In the genomic region with DNA sequence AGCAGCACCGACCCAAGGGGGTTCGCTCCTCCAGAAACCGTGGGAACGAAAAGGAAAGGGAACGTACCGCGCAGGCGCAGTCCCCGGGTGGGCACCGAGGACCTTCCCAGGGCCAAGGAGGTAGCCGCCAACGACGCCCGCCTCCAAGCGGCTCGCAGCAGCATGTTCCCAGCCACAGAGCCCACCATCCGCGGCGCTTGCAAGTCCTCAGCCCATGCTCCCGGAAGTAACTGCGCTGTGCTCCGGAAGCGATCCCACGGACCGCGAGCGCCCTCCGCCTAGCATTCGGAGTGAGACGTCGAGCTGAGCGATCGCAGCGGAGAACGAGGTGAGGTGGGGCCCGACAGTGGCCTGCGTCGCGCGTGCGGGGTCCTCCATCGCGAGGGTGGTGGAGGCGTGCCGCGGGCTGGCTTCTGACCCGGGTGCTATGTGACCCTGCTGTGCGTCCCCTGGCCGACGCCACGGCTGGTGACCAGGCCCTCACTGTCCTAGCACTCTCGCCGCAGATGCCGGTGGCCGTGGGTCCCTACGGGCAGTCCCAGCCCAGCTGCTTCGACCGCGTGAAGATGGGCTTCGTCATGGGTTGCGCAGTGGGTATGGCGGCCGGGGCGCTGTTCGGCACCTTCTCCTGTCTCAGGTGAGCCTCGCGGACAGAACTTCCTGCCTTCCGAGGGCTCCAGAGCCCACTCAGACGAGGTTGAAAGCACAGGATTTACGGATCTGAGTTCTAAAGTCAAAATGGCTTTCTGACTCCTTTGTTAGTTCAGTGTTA, we compare ENCODE assay signal across 7 mouse cellular contexts. TPM values are rescaled to one million over a fixed set of nuclear protein-coding genes. Genes with fewer than 3 reads are reported as not detected.
DNase-seq lines count a peak whose midpoint lies in the region; ATAC-seq and TF ChIP-seq lines count a peak whose summit lies in the region.

A gene (plus strand): TSS at position 87 of the 772 bp plus-strand sequence.
A gene (minus strand): TSS at position 234 of the 772 bp plus-strand sequence.

- peak; percentile 85 for DNase-seq in adrenal gland, adult 8-10 months
- peak; percentile 95 for DNase-seq in embryo, embryonic 9.5 days (ENCODE audit: extremely low spot score)
- no peak for DNase-seq in gonadal fat pad, adult 2 months (ENCODE audit: low read depth)
- DNase-seq in left cerebral cortex, postnatal 4 days: peak; percentile 98

- H3K27me3 ChIP-seq in intestine, postnatal 0 days (replicated peaks; ENCODE audit: control insufficient read depth, insufficient read depth, low read length): no peaks in the 10 kb centered on the region
- no peaks in the 10 kb centered on the region for H3K27me3 ChIP-seq in midbrain, embryonic 12.5 days
- H3K27me3 ChIP-seq in small intestine, adult 2 months (ENCODE audit: control insufficient read depth, insufficient read depth, low read length): no peaks in the 10 kb centered on the region

- peak within 1 kb of the TSS; percentile 73 for H3K4me3 ChIP-seq in intestine, postnatal 0 days (ENCODE audit: low read depth, low read length)
- peak within 1 kb of the TSS; percentile 78 for H3K4me3 ChIP-seq in midbrain, embryonic 12.5 days
- H3K4me3 ChIP-seq in small intestine, adult 2 months (ENCODE audit: low read depth, low read length): peak within 1 kb of the TSS; percentile 77

- peaks cover 38% of the 10 kb centered on the region for H3K36me3 ChIP-seq in intestine, postnatal 0 days (ENCODE audit: control insufficient read depth, insufficient read depth)
- H3K36me3 ChIP-seq in midbrain, embryonic 12.5 days: peaks cover 31% of the 10 kb centered on the region
- H3K36me3 ChIP-seq in small intestine, adult 2 months (ENCODE audit: control insufficient read depth, insufficient read depth, low read length): peaks cover 27% of the 10 kb centered on the region

- peak within 1 kb of the TSS; percentile 93 for H3K27ac ChIP-seq in intestine, postnatal 0 days (ENCODE audit: low read depth, low read length)
- peak within 1 kb of the TSS; percentile 95 for H3K27ac ChIP-seq in midbrain, embryonic 12.5 days (replicated peaks)
- peak within 1 kb of the TSS; percentile 67 for H3K27ac ChIP-seq in small intestine, adult 2 months (ENCODE audit: insufficient read depth, low read depth, low read length)

- peak; percentile 85 for ATAC-seq in intestine, postnatal 0 days
- ATAC-seq in midbrain, embryonic 12.5 days (ENCODE audit: low FRiP score, low read depth): peak; percentile 97

- H3K9ac ChIP-seq in intestine, postnatal 0 days (ENCODE audit: low read depth, low read length): peak within 1 kb of the TSS; percentile 78
- peak within 1 kb of the TSS; percentile 81 for H3K9ac ChIP-seq in midbrain, embryonic 12.5 days (replicated peaks)

- peak; percentile 80 for TF ChIP-seq CTCF in intestine, postnatal 0 days (IDR thresholded peaks at IDR 0.05; ENCODE audit: low read depth)
- no peak for TF ChIP-seq CTCF in small intestine, adult 2 months (IDR thresholded peaks at IDR 0.05; ENCODE audit: extremely low read depth, insufficient read length, insufficient replicate concordance, low read depth, low read length)

- H3K9me3 ChIP-seq in intestine, postnatal 0 days (ENCODE audit: control insufficient read depth): no peaks in the 10 kb centered on the region
- H3K9me3 ChIP-seq in midbrain, embryonic 12.5 days: no peaks in the 10 kb centered on the region

- intact Hi-C loops in left cerebral cortex, postnatal 4 days (cut with DNase I): no loop called here

- H3K4me2 ChIP-seq in intestine, postnatal 0 days (replicated peaks; ENCODE audit: low read depth): peak within 1 kb of the TSS; percentile 86
- H3K4me2 ChIP-seq in midbrain, embryonic 12.5 days (replicated peaks): peak within 1 kb of the TSS; percentile 54

- no peaks in the 10 kb centered on the region; the same call in 1 of the 2 replicates for H3K4me1 ChIP-seq in intestine, postnatal 0 days (replicated peaks; ENCODE audit: control insufficient read depth, insufficient read depth, low read length)
- peaks cover 13% of the 10 kb centered on the region for H3K4me1 ChIP-seq in midbrain, embryonic 12.5 days
- no peaks in the 10 kb centered on the region for H3K4me1 ChIP-seq in small intestine, adult 2 months (ENCODE audit: control insufficient read depth, insufficient read depth, insufficient read length, low read length)

- no peak; the same call in 1 of the 2 replicates for TF ChIP-seq POLR2A in small intestine, adult 2 months (IDR thresholded peaks at IDR 0.05; ENCODE audit: low read depth, low read length)

- 0% methylated on average over 66 of the region's 70 CpGs for WGBS in intestine, postnatal 0 days
- under 1% methylated on average over 69 of the region's 70 CpGs for WGBS in midbrain, embryonic 12.5 days
- WGBS in small intestine, adult 2 months: under 1% methylated on average over 70 of the region's 70 CpGs

RNA-seq across cellular contexts. Expression of the first gene that starts in this region (rescaled TPM):
- 100 to 1,000 TPM; 238 to 388 (median 304) TPM for total RNA-seq in adrenal gland, adult 8-10 months (2022)
- 316 and 387 TPM in 2 replicates for polyA plus RNA-seq in gonadal fat pad, adult 2 months (2012; rRNA removed)
- polyA plus RNA-seq in intestine, postnatal 0 days (2015; fragmentation: Nextera tagmentation; extraction: Ambion mirVana): 424 and 433 TPM in 2 replicates
- total RNA-seq in left cerebral cortex, postnatal 4 days (2021): 100 to 1,000 TPM; 223 to 225 TPM
- 422 and 434 TPM in 2 replicates for polyA plus RNA-seq in midbrain, embryonic 12.5 days (2016; fragmentation: Nextera tagmentation; extraction: Ambion mirVana)
- polyA plus RNA-seq in small intestine, adult 2 months (2012; rRNA removed): 162 and 200 TPM in 2 replicates

RNA-seq across cellular contexts. Expression of the second gene that starts in this region (rescaled TPM):
- total RNA-seq in adrenal gland, adult 8-10 months (2022): 100 to 1,000 TPM in 2 of 4 experiments, 10 to 100 TPM in 2; 93.4 to 102 (median 100) TPM
- polyA plus RNA-seq in gonadal fat pad, adult 2 months (2012; rRNA removed): 47.1 and 54.8 TPM in 2 replicates
- 41.1 and 44.8 TPM in 2 replicates for polyA plus RNA-seq in intestine, postnatal 0 days (2015; fragmentation: Nextera tagmentation; extraction: Ambion mirVana)
- total RNA-seq in left cerebral cortex, postnatal 4 days (2021): 10 to 100 TPM; 25.4 to 26.6 TPM
- polyA plus RNA-seq in midbrain, embryonic 12.5 days (2016; fragmentation: Nextera tagmentation; extraction: Ambion mirVana): 32.1 and 32.7 TPM in 2 replicates
- polyA plus RNA-seq in small intestine, adult 2 months (2012; rRNA removed): 32.2 and 40.3 TPM in 2 replicates
